Comparison of ENCODE assay signal across 8 mouse cellular contexts in genomic region chr17:46265918-46266618, GRCm38 (mm10). TPM values are rescaled to one million over a fixed set of nuclear protein-coding genes. Genes with fewer than 3 reads are reported as not detected.
DNase-seq lines count a peak whose midpoint lies in the region; ATAC-seq and TF ChIP-seq lines count a peak whose summit lies in the region.

No protein-coding gene starts in this region.

- 0 out of 2 replicates have a peak overlapping the region, but pooled peaks have one; percentile 2 for H3K27ac ChIP-seq in heart, adult 2 months
- H3K27ac ChIP-seq in heart, embryonic 11.5 days (ENCODE audit: low read depth, low read length): no peak overlapping the region
- no peak overlapping the region for H3K27ac ChIP-seq in cortical plate, adult 2 months (ENCODE audit: insufficient read depth, low read length)
- no peak overlapping the region for H3K27ac ChIP-seq in limb, embryonic 10.5 days
- H3K27ac ChIP-seq in midbrain, embryonic 13.5 days: no peak overlapping the region

- no peak overlapping the region for H3K4me3 ChIP-seq in heart, adult 2 months
- H3K4me3 ChIP-seq in heart, embryonic 11.5 days (ENCODE audit: low read depth, low read length): no peak overlapping the region
- no peak overlapping the region for H3K4me3 ChIP-seq in cortical plate, adult 2 months (ENCODE audit: insufficient read depth, low read length)
- H3K4me3 ChIP-seq in limb, embryonic 10.5 days: no peak overlapping the region
- H3K4me3 ChIP-seq in midbrain, embryonic 13.5 days (replicated peaks): no peak overlapping the region

- H3K9me3 ChIP-seq in heart, embryonic 11.5 days (replicated peaks; ENCODE audit: control insufficient read depth, low read length): no peaks in the 10 kb centered on the region
- H3K9me3 ChIP-seq in limb, embryonic 10.5 days (replicated peaks): no peaks in the 10 kb centered on the region
- H3K9me3 ChIP-seq in midbrain, embryonic 13.5 days: no peaks in the 10 kb centered on the region

- peak; percentile 99 for TF ChIP-seq CTCF in heart, adult 2 months (IDR thresholded peaks at IDR 0.05)
- peak; percentile 88 for TF ChIP-seq CTCF in cortical plate, adult 2 months (IDR thresholded peaks at IDR 0.05; ENCODE audit: extremely low read depth, insufficient read depth, low read length)

- TF ChIP-seq POLR2A in heart, adult 2 months (IDR thresholded peaks at IDR 0.05; ENCODE audit: insufficient read depth, low read depth, low read length): no peak
- TF ChIP-seq POLR2A in cortical plate, adult 2 months (IDR thresholded peaks at IDR 0.05; ENCODE audit: extremely low read depth, insufficient read depth, low read length): no peak

- DNase-seq in heart, adult 2 months: peak; percentile 81 to 89
- peak; percentile 87 for DNase-seq in gastrocnemius, postnatal 10 days
- DNase-seq in kidney, adult 11 months: peak; percentile 69
- DNase-seq in limb, embryonic 10.5 days (ENCODE audit: low spot score): peak; percentile 85
- DNase-seq in spleen, postnatal 10 days (ENCODE audit: low spot score in 2 of 2): peak; percentile 65 to 77

- no peak for ATAC-seq in heart, embryonic 11.5 days (replicated peaks; ENCODE audit: insufficient number of reproducible peaks, low FRiP score, low TSS enrichment)
- ATAC-seq in midbrain, embryonic 13.5 days: peak; percentile 74

- 19% methylated on average over 14 of the region's 14 CpGs for WGBS in heart, adult 2 months
- 16% methylated on average over 14 of the region's 14 CpGs for WGBS in heart, embryonic 11.5 days (ENCODE audit: insufficient replicate concordance)
- WGBS in limb, embryonic 10.5 days: 26% methylated on average over 14 of the region's 14 CpGs
- WGBS in midbrain, embryonic 13.5 days: 24% methylated on average over 14 of the region's 14 CpGs

- H3K79me2 ChIP-seq in heart, adult 2 months (replicated peaks; ENCODE audit: control insufficient read depth, insufficient read depth, low read length): peaks cover 1% of the 10 kb centered on the region; the same call in 1 of the 2 replicates

- no peaks in the 10 kb centered on the region for H3K27me3 ChIP-seq in heart, adult 2 months (ENCODE audit: control insufficient read depth, insufficient read depth, low read length)
- no peaks in the 10 kb centered on the region for H3K27me3 ChIP-seq in heart, embryonic 11.5 days (ENCODE audit: control insufficient read depth, insufficient read depth, low read length)
- H3K27me3 ChIP-seq in limb, embryonic 10.5 days (ENCODE audit: low read depth, poor library complexity, severe bottlenecking): no peaks in the 10 kb centered on the region
- no peaks in the 10 kb centered on the region for H3K27me3 ChIP-seq in midbrain, embryonic 13.5 days

- H3K4me1 ChIP-seq in heart, adult 2 months (ENCODE audit: control insufficient read depth, insufficient read depth, low read length): peaks cover 9% of the 10 kb centered on the region
- peaks cover 12% of the 10 kb centered on the region for H3K4me1 ChIP-seq in heart, embryonic 11.5 days (ENCODE audit: control insufficient read depth, insufficient read depth, low read length)
- no peaks in the 10 kb centered on the region for H3K4me1 ChIP-seq in cortical plate, adult 2 months (ENCODE audit: control insufficient read depth, insufficient read depth, low read length)
- peaks cover 9% of the 10 kb centered on the region for H3K4me1 ChIP-seq in limb, embryonic 10.5 days
- H3K4me1 ChIP-seq in midbrain, embryonic 13.5 days (replicated peaks): 0 out of 2 replicates have a peak, but pooled peaks cover 2% of the 10 kb centered on the region

- no peak overlapping the region for H3K9ac ChIP-seq in heart, adult 2 months (ENCODE audit: low read depth, low read length)
- H3K9ac ChIP-seq in heart, embryonic 11.5 days (ENCODE audit: low read depth, low read length): no peak overlapping the region
- 0 out of 2 replicates have a peak overlapping the region, but pooled peaks have one; percentile 6 for H3K9ac ChIP-seq in midbrain, embryonic 13.5 days (replicated peaks)

- intact Hi-C loops in heart, adult 2 months (cut with DNase I): loop anchor here (1.0 to 5.0 kb wide), 2 partner anchors 32 to 116 kb away; partner anchors contain the start of gene Zfp318

- H3K4me2 ChIP-seq in heart, embryonic 11.5 days: no peak overlapping the region
- no peak overlapping the region for H3K4me2 ChIP-seq in midbrain, embryonic 13.5 days (replicated peaks)

- no peaks in the 10 kb centered on the region for H3K36me3 ChIP-seq in heart, adult 2 months (ENCODE audit: control insufficient read depth, insufficient read depth, low read length)
- peaks cover 29% of the 10 kb centered on the region for H3K36me3 ChIP-seq in heart, embryonic 11.5 days (ENCODE audit: control insufficient read depth, insufficient read depth, low read length)
- peaks cover 99% of the 10 kb centered on the region for H3K36me3 ChIP-seq in limb, embryonic 10.5 days
- H3K36me3 ChIP-seq in midbrain, embryonic 13.5 days: peaks cover 64% of the 10 kb centered on the region

- peak; percentile 78; the same call in 1 of the 2 replicates for TF ChIP-seq EP300 in heart, adult 2 months (IDR thresholded peaks at IDR 0.05; ENCODE audit: insufficient read depth, low read depth, low read length)

RNA-seq across cellular contexts. Expression of gene Lrrc73, which starts 12.7 kb away (rescaled TPM):
- total RNA-seq in heart, adult 2 months (2021): under 1 TPM; 0.21 to 0.34 TPM
- polyA plus RNA-seq in heart, adult 2 months (2012; rRNA removed): 0.59 and 0.70 TPM in 2 replicates
- 0.70 and 0.79 TPM in 2 replicates for polyA plus RNA-seq in heart, embryonic 11.5 days (2014; fragmentation: Nextera tagmentation; extraction: Ambion mirVana)
- 68.4 and 70.5 TPM in 2 replicates for polyA plus RNA-seq in cortical plate, adult 2 months (2012; rRNA removed)
- under 1 TPM; 0.54 to 0.79 TPM for total RNA-seq in gastrocnemius, postnatal 10 days (2021)
- 0.25 and 0.44 TPM in 2 replicates for polyA plus RNA-seq in limb, embryonic 10.5 days (2016; fragmentation: Nextera tagmentation; extraction: Ambion mirVana)
- polyA plus RNA-seq in midbrain, embryonic 13.5 days (2015; fragmentation: Nextera tagmentation; extraction: Ambion mirVana): 7.5 and 8.2 TPM in 2 replicates

RNA-seq across cellular contexts. Expression of gene Tjap1, which starts 16.8 kb away (rescaled TPM):
- 10 to 100 TPM; 28.3 to 34.7 TPM for total RNA-seq in heart, adult 2 months (2021)
- 35.8 and 39.1 TPM in 2 replicates for polyA plus RNA-seq in heart, adult 2 months (2012; rRNA removed)
- polyA plus RNA-seq in heart, embryonic 11.5 days (2014; fragmentation: Nextera tagmentation; extraction: Ambion mirVana): 36.8 and 37.0 TPM in 2 replicates
- 60.2 and 62.8 TPM in 2 replicates for polyA plus RNA-seq in cortical plate, adult 2 months (2012; rRNA removed)
- 10 to 100 TPM; 42.3 to 64.0 TPM for total RNA-seq in gastrocnemius, postnatal 10 days (2021)
- polyA plus RNA-seq in limb, embryonic 10.5 days (2016; fragmentation: Nextera tagmentation; extraction: Ambion mirVana): 60.3 and 61.2 TPM in 2 replicates
- polyA plus RNA-seq in midbrain, embryonic 13.5 days (2015; fragmentation: Nextera tagmentation; extraction: Ambion mirVana): 31.3 and 37.2 TPM in 2 replicates

RNA-seq across cellular contexts. Expression of gene Yipf3, which starts 18.2 kb away (rescaled TPM):
- 10 to 100 TPM; 72.4 to 82.8 TPM for total RNA-seq in heart, adult 2 months (2021)
- 136 and 142 TPM in 2 replicates for polyA plus RNA-seq in heart, adult 2 months (2012; rRNA removed)
- polyA plus RNA-seq in heart, embryonic 11.5 days (2014; fragmentation: Nextera tagmentation; extraction: Ambion mirVana): 77.8 and 83.0 TPM in 2 replicates
- 91.5 and 92.5 TPM in 2 replicates for polyA plus RNA-seq in cortical plate, adult 2 months (2012; rRNA removed)
- 10 to 100 TPM; 53.6 to 66.6 TPM for total RNA-seq in gastrocnemius, postnatal 10 days (2021)
- 73.0 and 81.9 TPM in 2 replicates for polyA plus RNA-seq in limb, embryonic 10.5 days (2016; fragmentation: Nextera tagmentation; extraction: Ambion mirVana)
- polyA plus RNA-seq in midbrain, embryonic 13.5 days (2015; fragmentation: Nextera tagmentation; extraction: Ambion mirVana): 87.3 and 91.6 TPM in 2 replicates

RNA-seq across cellular contexts. Expression of gene Polr1c, which starts 18.2 kb away (rescaled TPM):
- 10 to 100 TPM; 20.2 to 24.7 TPM for total RNA-seq in heart, adult 2 months (2021)
- polyA plus RNA-seq in heart, adult 2 months (2012; rRNA removed): 19.1 and 25.8 TPM in 2 replicates
- 56.0 and 56.1 TPM in 2 replicates for polyA plus RNA-seq in heart, embryonic 11.5 days (2014; fragmentation: Nextera tagmentation; extraction: Ambion mirVana)
- 45.4 and 47.2 TPM in 2 replicates for polyA plus RNA-seq in cortical plate, adult 2 months (2012; rRNA removed)
- 10 to 100 TPM; 18.5 to 21.8 TPM for total RNA-seq in gastrocnemius, postnatal 10 days (2021)
- polyA plus RNA-seq in limb, embryonic 10.5 days (2016; fragmentation: Nextera tagmentation; extraction: Ambion mirVana): 132 and 144 TPM in 2 replicates
- polyA plus RNA-seq in midbrain, embryonic 13.5 days (2015; fragmentation: Nextera tagmentation; extraction: Ambion mirVana): 92.8 and 99.0 TPM in 2 replicates

RNA-seq across cellular contexts. Expression of gene Dlk2, which starts 31.2 kb away (rescaled TPM):
- under 1 TPM; 0.23 to 0.39 TPM for total RNA-seq in heart, adult 2 months (2021)
- 0.35 and 0.74 TPM in 2 replicates for polyA plus RNA-seq in heart, adult 2 months (2012; rRNA removed)
- polyA plus RNA-seq in heart, embryonic 11.5 days (2014; fragmentation: Nextera tagmentation; extraction: Ambion mirVana): 0.27 TPM in 1 of 2 replicates, not detected in the other
- polyA plus RNA-seq in cortical plate, adult 2 months (2012; rRNA removed): 127 and 136 TPM in 2 replicates
- total RNA-seq in gastrocnemius, postnatal 10 days (2021): under 1 TPM; 0.35 to 0.79 TPM
- 0.65 and 1.3 TPM in 2 replicates for polyA plus RNA-seq in limb, embryonic 10.5 days (2016; fragmentation: Nextera tagmentation; extraction: Ambion mirVana)
- polyA plus RNA-seq in midbrain, embryonic 13.5 days (2015; fragmentation: Nextera tagmentation; extraction: Ambion mirVana): 7.3 and 7.5 TPM in 2 replicates
